Mouse (Mus musculus) adrenal gland, adult 18-20 months (tissue): ENCODE results near the gene Pou4f2. TPM values are rescaled to one million over a fixed set of nuclear protein-coding genes. Genes with fewer than 3 reads are reported as not detected.
A peak's percentile ranks its signal among the peaks of the same experiment; 100 is the strongest.

Experiments used
- DNase-seq, 2 experiments: peaks; one replicate each; pipeline ENCODE4 v3.0.0; 2021 to 2022; ENCODE audit warnings: low spot score in 2 of 2
- long read RNA-seq, 2 experiments: library from polyadenylated mRNA; stranded (forward); transcript quantifications; one replicate each; pipeline ENCODE4 v2.0.0; 2021
- total RNA-seq, 2 experiments: library from RNA; stranded (reverse); gene quantifications; 1 replicate in 1 of 2; 2 replicates in 1 of 2; pipeline ENCODE4 v1.2.3; 2021

Pou4f2 gene
- total RNA-seq = not detected
- long read RNA-seq, experiment 1 = 0 reads
- long read RNA-seq, experiment 2 = 0 reads

GRCm38 (mm10) chr8:78436071-78436651 lies at the start of gene Pou4f2:
Gene Pou4f2 (minus strand): TSS chr8:78436645.
- peak; percentile 20 to 39 for DNase-seq

- no peak for DNase-seq
Observed at GRCm38 (mm10) chr8:78477051-78477829, 40.8 kb upstream of the Pou4f2 start.

- no peak for DNase-seq
Observed at GRCm38 (mm10) chr8:78467889-78468288, 31.4 kb upstream of the Pou4f2 start.

- no peak for DNase-seq
Observed at GRCm38 (mm10) chr8:78463941-78464340, 27.5 kb upstream of the Pou4f2 start.

GRCm38 (mm10) chr8:78456441-78456840 lies 20.0 kb upstream of the Pou4f2 start:
- no peak for DNase-seq

GRCm38 (mm10) chr8:78442781-78443180 lies 6.3 kb upstream of the Pou4f2 start:
- no peak for DNase-seq

GRCm38 (mm10) chr8:78438121-78438520 lies 1.7 kb upstream of the Pou4f2 start:
- peak; percentile 10 to 32 for DNase-seq

GRCm38 (mm10) chr8:78437140-78438045 lies 948 bp upstream of the Pou4f2 start:
- DNase-seq = no peak

GRCm38 (mm10) chr8:78436661-78437060 lies 216 bp upstream of the Pou4f2 start:
- DNase-seq = no peak

GRCm38 (mm10) chr8:78435624-78435960 lies 853 bp downstream of the Pou4f2 start:
- no peak for DNase-seq

- no peak for DNase-seq
Observed at GRCm38 (mm10) chr8:78434823-78435623, 1.4 kb downstream of the Pou4f2 start.

- DNase-seq = no peak
Observed at GRCm38 (mm10) chr8:78434340-78434739, 2.1 kb downstream of the Pou4f2 start.

GRCm38 (mm10) chr8:78433318-78433717 lies 3.1 kb downstream of the Pou4f2 start:
- no peak for DNase-seq

- DNase-seq = no peak
Observed at GRCm38 (mm10) chr8:78432451-78432850, 4.0 kb downstream of the Pou4f2 start.

GRCm38 (mm10) chr8:78431356-78431755 lies 5.1 kb downstream of the Pou4f2 start:
- DNase-seq = peak; percentile 7 to 25

GRCm38 (mm10) chr8:78428148-78428547 lies 8.3 kb downstream of the Pou4f2 start:
- no peak for DNase-seq

- no peak for DNase-seq
Observed at GRCm38 (mm10) chr8:78427769-78428130, 8.7 kb downstream of the Pou4f2 start.

GRCm38 (mm10) chr8:78426875-78427768 lies 9.3 kb downstream of the Pou4f2 start:
- DNase-seq = no peak

- no peak for DNase-seq
Observed at GRCm38 (mm10) chr8:78426455-78426854, 10.0 kb downstream of the Pou4f2 start.

GRCm38 (mm10) chr8:78423937-78424336 lies 12.5 kb downstream of the Pou4f2 start:
- no peak for DNase-seq
